Mouse (Mus musculus): Measurements from ENCODE around the gene Adamts12.

Gene Adamts12

GRCm38 (mm10) chr15:11075726-11076361, 11.3 kb downstream of the Adamts12 start:
- no peak for DNase-seq (ENCODE audit: low read depth, low spot score)

- no peak for DNase-seq (ENCODE audit: low read depth, low spot score)
Observed at GRCm38 (mm10) chr15:11082961-11083569, 18.5 kb downstream of the Adamts12 start.

- DNase-seq (ENCODE audit: low read depth, low spot score), result no peak
Observed at GRCm38 (mm10) chr15:11083678-11084077, 19.1 kb downstream of the Adamts12 start.

- DNase-seq (ENCODE audit: low read depth, low spot score), result no peak
Observed at GRCm38 (mm10) chr15:11084241-11084992, 19.8 kb downstream of the Adamts12 start.

- DNase-seq (ENCODE audit: low read depth, low spot score), result no peak
Observed at GRCm38 (mm10) chr15:11084993-11085365, 20.4 kb downstream of the Adamts12 start.

- DNase-seq (ENCODE audit: low read depth, low spot score), result no peak
Observed at GRCm38 (mm10) chr15:11089494-11089893, 24.9 kb downstream of the Adamts12 start.

GRCm38 (mm10) chr15:11095566-11095965, 31.0 kb downstream of the Adamts12 start:
- no peak for DNase-seq (ENCODE audit: low read depth, low spot score)

GRCm38 (mm10) chr15:11097967-11098702, 33.5 kb downstream of the Adamts12 start:
- DNase-seq (ENCODE audit: low read depth, low spot score), result no peak

- DNase-seq (ENCODE audit: low read depth, low spot score), result no peak
Observed at GRCm38 (mm10) chr15:11098940-11099339, 34.4 kb downstream of the Adamts12 start.

- DNase-seq (ENCODE audit: low read depth, low spot score), result no peak
Observed at GRCm38 (mm10) chr15:11100917-11101316, 36.3 kb downstream of the Adamts12 start.

- no peak for DNase-seq (ENCODE audit: low read depth, low spot score)
Observed at GRCm38 (mm10) chr15:11105101-11105500, 40.5 kb downstream of the Adamts12 start.

- no peak for DNase-seq (ENCODE audit: low read depth, low spot score)
Observed at GRCm38 (mm10) chr15:11107376-11107775, 42.8 kb downstream of the Adamts12 start.

- no peak for DNase-seq (ENCODE audit: low read depth, low spot score)
Observed at GRCm38 (mm10) chr15:11114631-11115197, 50.1 kb downstream of the Adamts12 start.

- DNase-seq (ENCODE audit: low read depth, low spot score), result no peak
Observed at GRCm38 (mm10) chr15:11116303-11116702, 51.7 kb downstream of the Adamts12 start.

GRCm38 (mm10) chr15:11116853-11117252, 52.3 kb downstream of the Adamts12 start:
- no peak for DNase-seq (ENCODE audit: low read depth, low spot score)

GRCm38 (mm10) chr15:11118371-11118770, 53.8 kb downstream of the Adamts12 start:
- DNase-seq (ENCODE audit: low read depth, low spot score), result no peak

- no peak for DNase-seq (ENCODE audit: low read depth, low spot score)
Observed at GRCm38 (mm10) chr15:11121721-11122120, 57.1 kb downstream of the Adamts12 start.

- no peak for DNase-seq (ENCODE audit: low read depth, low spot score)
Observed at GRCm38 (mm10) chr15:11125361-11125760, 60.8 kb downstream of the Adamts12 start.

- DNase-seq (ENCODE audit: low read depth, low spot score), result no peak
Observed at GRCm38 (mm10) chr15:11128457-11128856, 63.9 kb downstream of the Adamts12 start.

GRCm38 (mm10) chr15:11132586-11133558, 68.3 kb downstream of the Adamts12 start:
- DNase-seq (ENCODE audit: low read depth, low spot score), result no peak

- DNase-seq (ENCODE audit: low read depth, low spot score), result no peak
Observed at GRCm38 (mm10) chr15:11145581-11145980, 81.0 kb downstream of the Adamts12 start.

All from CD4-positive, CD25-positive, alpha-beta regulatory T cell, adult 2 months (primary cell).